Mouse (Mus musculus) adrenal gland, postnatal 10 days (tissue): ENCODE measurements around the gene Tuba3a. TPM values are rescaled to one million over a fixed set of nuclear protein-coding genes. Genes with fewer than 3 reads are reported as not detected.
A peak's percentile ranks its signal among the peaks of the same experiment; 100 is the strongest.
"Not testable (repeated sequence)": the region's sequence is repeated elsewhere in the genome, so short reads cannot be mapped to it uniquely, and the experiment has no call there.

Experiments used
- DNase-seq: peaks from one replicate; pipeline ENCODE4 v3.0.0; 2021; ENCODE audit warnings: mixed read lengths
- total RNA-seq, 2 experiments: library from RNA; stranded (reverse); gene quantifications; 2 replicates each; pipeline ENCODE4 v1.2.3; 2021

Tuba3a gene
- total RNA-seq, 2 experiments from 2014 or later: not detected

GRCm38 (mm10) chr6:125307091-125307490 is 21.2 kb upstream of the Tuba3a start:
- no peak for DNase-seq

DNA sequence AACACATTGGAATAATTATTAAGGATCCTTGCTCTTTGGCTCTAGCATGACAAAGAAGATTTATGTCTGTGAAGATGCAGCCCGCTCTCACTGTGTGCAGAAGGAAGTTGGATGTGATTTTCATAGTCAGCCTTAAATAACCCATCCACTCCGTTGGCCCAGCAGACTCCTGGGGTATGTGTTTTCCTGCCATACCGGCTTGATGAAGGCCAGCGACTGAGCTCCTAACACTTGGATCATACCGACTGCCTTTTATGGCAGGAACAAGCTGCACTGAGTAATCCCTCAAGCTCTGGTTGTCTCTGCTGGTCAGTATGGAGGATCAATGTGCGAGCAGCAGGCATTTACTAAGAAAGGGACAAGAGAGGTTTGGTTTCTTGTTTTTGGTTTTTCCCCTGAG is 19.6 kb upstream of the Tuba3a start:
- DNase-seq: no peak

DNA sequence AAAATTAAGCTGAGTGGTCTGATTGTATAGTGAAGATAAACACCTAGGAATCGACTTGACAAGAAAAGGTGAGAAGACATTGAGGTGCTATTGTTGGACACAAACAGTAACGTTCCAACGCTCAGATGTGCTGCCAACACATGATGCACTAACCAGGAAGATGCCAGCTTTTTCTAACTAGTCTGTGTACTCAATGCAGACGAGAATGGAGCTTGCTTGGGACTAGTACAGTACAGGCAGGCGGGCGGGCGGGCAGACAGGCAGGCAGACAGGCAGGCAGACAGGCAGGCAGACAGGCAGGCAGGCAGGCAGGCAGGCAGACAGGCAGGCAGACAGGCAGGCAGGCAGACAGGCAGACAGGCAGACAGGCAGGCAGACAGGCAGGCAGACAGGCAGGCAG is 18.6 kb upstream of the Tuba3a start:
- not testable (repeated sequence) for DNase-seq

- DNase-seq: no peak
Observed at GRCm38 (mm10) chr6:125303242-125303641, 17.4 kb upstream of the Tuba3a start.

- DNase-seq: no peak
Observed at GRCm38 (mm10) chr6:125302231-125302982, 16.6 kb upstream of the Tuba3a start.

DNA sequence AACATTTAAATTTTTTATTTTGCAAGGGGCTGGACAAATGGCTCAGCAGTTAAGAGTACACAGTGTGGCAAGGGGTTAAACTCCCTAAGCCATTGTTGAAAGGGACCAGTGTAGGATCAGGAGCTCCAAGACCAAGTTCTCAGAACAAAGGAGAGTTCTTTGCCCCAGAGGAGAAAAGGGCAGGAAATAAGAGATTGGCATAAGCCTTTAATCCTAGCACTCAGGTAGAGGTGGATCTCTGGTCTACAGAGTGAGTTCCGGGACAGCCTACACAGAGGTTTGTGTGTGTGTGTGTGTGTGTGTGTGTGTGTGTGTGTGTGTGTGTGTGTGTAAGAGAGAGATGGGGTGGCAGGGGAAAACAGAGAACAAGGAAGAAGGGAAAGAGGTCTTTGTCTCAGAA is 15.1 kb upstream of the Tuba3a start:
- DNase-seq: no peak

DNA sequence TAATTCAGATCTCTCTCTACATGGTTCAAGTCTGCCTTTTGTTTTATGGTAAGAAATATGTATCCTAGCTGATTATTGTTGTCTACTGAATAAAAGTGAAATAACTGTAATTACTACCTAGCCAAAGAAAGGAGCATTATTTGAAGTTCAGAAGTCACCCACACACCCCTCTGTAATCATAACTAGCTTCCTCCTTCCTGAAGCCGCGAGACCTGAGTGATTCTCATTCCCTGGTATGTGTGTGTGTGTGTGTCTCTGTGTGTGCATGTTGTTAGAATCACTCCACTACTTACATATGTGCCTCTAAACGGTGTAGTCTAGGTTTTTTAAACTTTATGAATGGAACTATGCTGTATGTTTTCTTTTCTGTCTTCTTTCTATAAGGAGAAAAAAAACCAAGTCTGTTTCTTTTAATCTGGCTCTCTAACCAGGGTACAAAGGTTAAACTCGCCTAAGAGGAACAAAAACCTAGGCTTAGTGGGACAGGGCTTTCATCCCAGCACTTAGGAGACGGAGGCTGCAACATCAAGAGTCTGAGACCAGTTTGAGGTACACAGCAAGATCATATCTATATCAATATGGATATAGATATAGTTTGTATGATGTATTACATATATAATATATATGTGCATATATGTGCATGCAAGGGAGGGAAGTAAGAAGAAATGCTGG is 11.4 kb upstream of the Tuba3a start:
- no peak for DNase-seq

DNA sequence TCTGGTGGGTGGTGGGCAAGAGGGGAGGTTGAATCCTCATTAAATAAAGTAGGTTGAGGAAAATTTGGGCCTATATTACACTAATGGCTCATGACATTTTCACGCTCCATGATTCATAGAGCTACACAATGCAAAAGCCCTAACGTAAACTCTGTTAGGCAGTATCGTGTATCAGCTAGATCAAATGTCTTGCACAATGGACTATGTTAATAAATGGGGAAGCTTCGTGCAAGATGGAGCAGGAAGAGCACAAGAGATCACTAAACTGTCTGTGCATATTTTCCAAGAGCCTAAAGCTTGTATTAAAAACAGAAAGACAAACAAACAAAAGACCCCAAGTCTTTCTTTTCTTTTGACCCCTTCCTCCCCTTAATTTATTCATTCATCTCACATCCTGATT is 8.2 kb upstream of the Tuba3a start:
- DNase-seq: no peak

DNA sequence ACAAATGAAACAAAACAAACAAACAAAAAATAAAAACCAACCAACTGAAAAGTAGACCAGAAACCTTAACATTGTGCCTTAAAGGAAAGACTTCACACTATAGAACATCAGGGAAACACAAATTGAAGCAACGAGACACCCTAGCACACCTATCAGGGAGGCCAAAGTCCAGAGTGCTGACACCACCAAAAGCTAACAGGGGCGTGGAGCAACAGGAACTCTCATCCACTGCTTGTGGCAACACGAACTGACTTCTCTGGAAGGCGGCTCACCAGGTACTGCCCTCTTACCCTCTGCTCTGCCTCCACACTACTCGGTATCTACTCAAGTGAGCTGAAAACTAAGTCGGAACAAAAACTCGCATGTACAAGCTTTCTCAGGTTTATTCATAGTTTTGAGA is 6.4 kb upstream of the Tuba3a start:
- DNase-seq: no peak

- no peak for DNase-seq
Observed at GRCm38 (mm10) chr6:125291329-125291728, 5.5 kb upstream of the Tuba3a start.

DNA sequence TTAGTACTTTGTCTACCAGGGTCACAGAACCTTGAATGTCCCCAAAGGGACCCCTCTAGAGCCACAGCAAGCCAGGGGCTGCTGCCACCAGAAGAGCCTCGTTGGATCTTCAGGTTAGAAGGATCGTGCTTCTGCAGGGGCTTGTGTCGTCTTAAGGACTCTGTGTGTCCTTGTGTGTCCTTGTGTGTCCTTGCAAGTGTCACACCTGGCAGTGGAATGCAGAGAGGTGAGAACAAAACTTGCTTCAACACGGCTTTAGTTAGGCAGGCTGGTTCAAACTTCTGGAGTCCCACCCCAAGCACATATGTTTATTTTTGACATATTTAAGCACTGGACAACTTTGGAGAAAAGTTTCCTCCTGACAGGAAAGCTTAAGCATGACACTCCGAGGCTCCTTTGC is 2.9 kb upstream of the Tuba3a start:
- no peak for DNase-seq

DNA sequence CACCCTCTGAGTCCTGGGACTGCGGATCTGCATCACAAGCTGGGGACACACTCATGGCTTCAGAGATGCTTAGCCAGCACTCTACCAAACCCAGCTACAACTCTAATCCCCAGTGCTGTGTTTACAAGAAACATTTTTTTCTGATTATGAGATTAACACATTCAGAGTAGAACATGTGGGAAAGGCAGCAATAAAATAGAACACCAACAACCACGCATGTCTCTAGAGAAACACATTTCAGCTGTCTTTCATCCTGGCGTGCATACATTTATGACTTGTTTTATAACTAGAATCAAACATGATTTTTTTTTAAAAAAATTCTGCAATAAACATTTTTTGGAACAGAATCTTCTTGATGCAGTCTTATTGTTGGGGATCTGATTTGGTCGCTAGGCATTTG is 1.1 kb upstream of the Tuba3a start:
- DNase-seq: no peak

GRCm38 (mm10) chr6:125284751-125285150 is 1.1 kb downstream of the Tuba3a start:
- DNase-seq: no peak

- DNase-seq: no peak
Observed at GRCm38 (mm10) chr6:125284250-125284649, 1.6 kb downstream of the Tuba3a start.

- DNase-seq: not testable (repeated sequence)
Observed at GRCm38 (mm10) chr6:125282721-125283120, 3.1 kb downstream of the Tuba3a start.

- DNase-seq: no peak
Observed at GRCm38 (mm10) chr6:125279729-125280128, 6.1 kb downstream of the Tuba3a start.

DNA sequence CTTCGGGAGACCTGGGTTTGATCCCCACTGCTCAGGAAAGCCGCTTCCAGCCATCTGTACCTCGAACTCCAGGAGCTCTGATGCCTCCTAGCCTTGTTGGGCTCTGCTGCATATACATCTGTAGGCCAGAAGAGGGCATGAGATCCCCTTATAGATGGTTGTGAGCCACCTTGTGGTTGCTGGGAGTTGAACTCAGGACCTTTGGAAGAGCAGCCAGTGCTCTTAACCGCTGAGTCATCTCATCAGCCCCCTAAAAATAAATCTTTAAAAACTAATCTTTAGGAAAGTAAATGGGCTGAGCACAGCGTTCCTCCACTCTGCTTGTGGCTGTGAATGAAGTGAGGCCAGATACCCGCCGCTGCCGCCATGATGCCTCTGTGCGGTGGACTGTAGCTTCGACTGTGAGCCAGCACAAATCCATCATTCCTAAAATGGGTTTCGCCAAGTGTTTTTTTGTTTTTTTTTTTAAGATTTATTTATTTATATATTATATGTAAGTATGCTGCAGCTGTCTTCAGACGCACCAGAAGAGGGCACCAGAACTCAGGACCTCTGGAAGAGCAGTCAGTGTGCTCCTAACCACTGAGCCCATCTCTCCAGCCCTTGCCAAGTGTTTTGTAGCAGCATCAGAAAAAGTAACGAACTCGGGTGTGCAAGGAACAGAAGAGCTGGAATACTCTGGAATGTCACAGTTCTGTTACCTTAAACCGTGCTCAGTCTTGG is 10.8 kb downstream of the Tuba3a start:
- DNase-seq: peak; percentile 60

GRCm38 (mm10) chr6:125272228-125272785 is 13.5 kb downstream of the Tuba3a start:
- DNase-seq: no peak

- DNase-seq: peak; percentile 94
Observed at GRCm38 (mm10) chr6:125271455-125272227, 14.2 kb downstream of the Tuba3a start.

GRCm38 (mm10) chr6:125268799-125269198 is 17.0 kb downstream of the Tuba3a start:
- no peak for DNase-seq

- DNase-seq: no peak
Observed at GRCm38 (mm10) chr6:125267469-125267868, 18.4 kb downstream of the Tuba3a start.

- not testable (repeated sequence) for DNase-seq
Observed at GRCm38 (mm10) chr6:125266600-125266999, 19.2 kb downstream of the Tuba3a start.
